Mouse (Mus musculus): ENCODE measurements around the gene Mybbp1a.

GRCm38 (mm10) chr11:72491130-72491960 is 50.2 kb downstream of the Mybbp1a start:
- TF ChIP-seq CTCF (IDR thresholded peaks at IDR 0.05; ENCODE audit: insufficient read depth, low read length) (no peak), POLR2A (IDR thresholded peaks at IDR 0.05; ENCODE audit: borderline replicate concordance, extremely low read depth, low read depth, low read length) (no peak)

Measured in lung, adult 2 months (tissue).